Mouse (Mus musculus) skeletal muscle tissue, adult 2 months (tissue): ENCODE measurements around the gene Nop9.

Experiments
- DNase-seq: peaks from one replicate; pipeline ENCODE4 v3.0.0-alpha.2; 2012; ENCODE audit warnings: low read depth, low spot score

Gene Nop9

GRCm38 (mm10) chr14:55769087-55769703 is 23.7 kb downstream of the Nop9 start:
- no peak for DNase-seq

- DNase-seq = no peak
Observed at GRCm38 (mm10) chr14:55776711-55777110, 31.2 kb downstream of the Nop9 start.

- no peak for DNase-seq
Observed at GRCm38 (mm10) chr14:55777176-55777575, 31.7 kb downstream of the Nop9 start.

DNA sequence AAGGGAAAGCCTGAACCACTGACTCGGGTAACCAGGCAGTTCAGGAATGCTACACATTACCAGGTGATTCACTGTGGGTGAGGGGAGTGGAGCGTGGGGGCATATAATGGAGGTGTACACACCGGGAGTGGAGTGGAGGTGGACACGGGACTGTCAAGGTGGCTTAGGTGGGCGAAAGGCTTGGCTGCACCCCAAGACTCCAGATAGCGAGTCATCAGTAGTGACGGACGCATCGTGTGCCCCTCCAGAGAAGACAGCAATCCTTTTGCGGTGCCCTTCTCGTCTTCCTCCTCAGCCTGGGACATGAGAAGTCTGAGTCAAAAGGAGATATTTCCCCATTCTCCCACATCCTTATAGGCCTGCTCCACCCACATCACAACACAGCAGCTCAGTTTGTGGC is 32.3 kb downstream of the Nop9 start:
- DNase-seq = no peak

GRCm38 (mm10) chr14:55778686-55779085 is 33.2 kb downstream of the Nop9 start:
- DNase-seq = no peak

- no peak for DNase-seq
Observed at GRCm38 (mm10) chr14:55779656-55780055, 34.2 kb downstream of the Nop9 start.

DNA sequence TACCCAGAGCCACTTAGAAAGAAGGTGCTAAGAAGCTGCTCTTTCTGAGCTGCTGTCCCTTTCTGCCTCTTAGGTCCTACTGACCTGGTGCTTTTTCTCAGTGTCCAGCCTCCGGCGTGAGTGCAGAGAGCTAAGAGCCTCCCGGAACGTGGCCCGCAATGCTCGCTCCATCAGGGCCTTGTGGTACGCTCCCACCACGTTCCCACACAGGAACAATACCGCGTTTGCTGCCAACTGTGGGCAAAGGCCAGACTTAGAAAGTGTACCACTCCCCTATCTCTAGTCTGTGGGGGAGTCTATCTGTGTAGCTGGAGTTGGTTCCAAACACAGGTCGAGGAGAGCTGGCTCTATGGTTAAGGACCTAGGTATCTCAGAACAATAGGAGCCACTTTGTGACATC is 35.2 kb downstream of the Nop9 start:
- DNase-seq = no peak

DNA sequence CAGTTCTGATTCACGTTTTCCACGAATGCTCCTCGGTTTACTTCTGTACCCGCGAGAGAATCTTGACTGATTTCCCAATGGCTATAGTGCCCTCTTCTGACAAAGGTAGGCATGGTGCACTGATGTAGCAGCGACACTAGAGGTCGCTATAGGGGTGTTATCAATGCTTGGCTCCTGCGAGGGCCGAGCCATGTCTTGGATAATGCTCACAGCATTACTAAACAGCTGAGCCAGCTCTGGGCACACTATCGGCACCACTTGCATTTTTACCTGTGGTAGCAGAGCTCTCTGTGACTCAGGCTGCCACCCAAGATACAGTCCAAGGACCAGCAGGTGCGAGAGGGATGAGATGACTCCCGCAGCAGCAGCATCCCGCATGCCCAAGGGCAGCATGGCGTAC is 35.8 kb downstream of the Nop9 start:
- DNase-seq = peak; percentile 77

DNA sequence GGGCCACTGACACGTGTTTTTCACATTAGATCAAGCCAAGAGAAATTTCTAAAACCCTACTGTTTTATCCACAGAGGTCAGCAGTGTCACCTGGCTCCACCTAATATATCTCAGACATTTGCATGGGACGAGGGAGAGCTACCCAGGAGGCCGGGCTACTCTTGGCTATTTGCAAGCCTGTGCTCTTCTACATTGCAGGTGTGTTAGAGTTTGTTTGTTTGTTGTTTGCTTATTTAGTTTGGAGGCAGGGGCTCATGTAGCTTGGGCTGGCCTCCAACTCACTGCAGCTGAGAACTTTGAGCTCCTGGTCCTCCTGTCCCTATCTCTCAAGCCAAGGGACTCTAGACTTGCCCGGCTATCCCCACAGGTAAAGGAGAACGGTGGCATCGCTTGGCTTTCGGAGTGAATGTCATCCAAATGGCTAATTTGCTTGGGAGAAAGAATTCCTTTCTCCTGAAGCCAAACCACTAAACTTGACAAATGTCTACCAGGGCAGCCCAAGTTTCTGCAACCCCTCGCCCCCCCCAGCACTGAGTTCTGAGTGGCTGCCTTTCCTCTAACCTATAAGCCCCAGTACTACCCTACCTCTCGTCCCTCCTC is 37.0 kb downstream of the Nop9 start:
- no peak for DNase-seq

DNA sequence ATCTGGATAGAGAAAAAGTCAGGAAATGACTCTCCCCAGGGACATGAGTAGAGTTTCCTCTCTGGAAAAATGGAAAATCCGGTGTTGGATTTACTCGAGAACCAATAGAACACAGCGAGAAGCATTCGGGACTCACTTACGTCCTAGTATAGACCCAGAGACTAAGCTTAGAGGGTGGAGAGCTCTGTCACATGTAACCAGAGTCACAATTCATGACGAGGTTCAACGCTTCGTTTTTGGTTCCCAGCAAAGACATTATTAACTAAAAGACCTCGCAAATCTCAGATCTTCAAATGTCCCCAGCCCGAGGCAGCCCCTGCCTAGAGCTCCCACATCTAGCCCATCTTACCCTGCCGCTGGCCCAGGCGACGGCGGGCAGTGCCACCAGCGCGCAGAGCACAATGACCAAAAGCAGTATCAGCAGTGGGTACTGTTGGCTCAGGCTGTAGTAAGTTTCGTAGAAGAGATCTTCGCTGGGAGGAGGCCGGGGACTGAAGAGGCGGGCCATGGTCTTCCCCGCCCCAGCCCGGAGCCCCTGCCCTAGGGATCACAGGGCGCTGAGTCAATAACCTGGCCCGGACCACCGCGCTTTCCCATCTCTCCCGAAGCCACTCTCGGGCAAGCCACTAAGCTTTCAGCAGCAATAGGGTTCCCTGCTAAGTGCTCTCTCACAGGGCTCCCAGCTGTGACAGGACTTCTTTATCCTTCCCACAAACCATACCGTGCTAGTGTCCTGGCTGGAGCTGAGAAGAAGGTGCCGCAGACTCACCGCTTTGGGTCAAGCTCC is 37.9 kb downstream of the Nop9 start:
- DNase-seq = peak; percentile 66

DNA sequence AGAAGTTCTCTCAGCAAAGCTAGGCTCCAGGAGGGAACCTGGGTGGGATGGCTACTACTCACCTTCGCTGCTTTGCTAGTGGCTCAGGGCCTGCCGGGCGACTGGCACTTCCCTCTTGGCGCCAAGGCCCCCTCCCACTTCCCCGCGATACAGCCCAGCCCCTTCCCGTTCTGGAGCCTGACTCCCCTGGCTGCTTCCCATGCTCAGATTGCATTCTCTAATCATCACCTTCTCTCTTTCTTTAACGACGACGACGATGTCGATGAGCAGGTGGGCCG is 38.4 kb downstream of the Nop9 start, which contains the start of gene Adcy4:
Gene Adcy4, minus strand, starts transcription at position 138 of the 278 bp plus-strand sequence.
- DNase-seq = no peak

- no peak for DNase-seq
Observed at GRCm38 (mm10) chr14:55785195-55785594, 39.7 kb downstream of the Nop9 start.

DNA sequence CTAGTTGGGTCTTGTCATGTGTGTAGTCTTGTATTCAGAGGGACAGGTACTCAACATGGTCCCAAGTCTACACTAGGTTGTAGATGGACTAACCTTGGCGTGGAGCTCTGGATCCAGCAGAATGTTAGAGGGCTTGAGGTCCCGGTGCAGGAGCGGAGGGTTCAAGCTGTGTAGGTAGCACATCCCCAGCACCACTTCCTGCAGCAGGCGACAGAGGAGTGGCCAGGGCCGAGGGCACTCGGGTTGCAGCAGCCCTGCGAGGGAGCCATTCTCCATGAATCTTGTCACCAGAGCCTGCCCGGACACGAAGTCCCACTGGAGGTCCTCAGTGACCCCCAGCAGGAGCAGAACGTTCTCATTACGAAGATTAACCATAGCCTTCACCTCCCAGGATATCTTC is 42.2 kb downstream of the Nop9 start:
- no peak for DNase-seq

- no peak for DNase-seq
Observed at GRCm38 (mm10) chr14:55788256-55789050, 43.0 kb downstream of the Nop9 start, which contains the start of gene Ripk3. Gene Ripk3 (minus strand): TSS chr14:55788865.

GRCm38 (mm10) chr14:55793461-55793860 is 48.0 kb downstream of the Nop9 start:
- DNase-seq = no peak

- no peak for DNase-seq
Observed at GRCm38 (mm10) chr14:55793946-55794345, 48.5 kb downstream of the Nop9 start.

DNA sequence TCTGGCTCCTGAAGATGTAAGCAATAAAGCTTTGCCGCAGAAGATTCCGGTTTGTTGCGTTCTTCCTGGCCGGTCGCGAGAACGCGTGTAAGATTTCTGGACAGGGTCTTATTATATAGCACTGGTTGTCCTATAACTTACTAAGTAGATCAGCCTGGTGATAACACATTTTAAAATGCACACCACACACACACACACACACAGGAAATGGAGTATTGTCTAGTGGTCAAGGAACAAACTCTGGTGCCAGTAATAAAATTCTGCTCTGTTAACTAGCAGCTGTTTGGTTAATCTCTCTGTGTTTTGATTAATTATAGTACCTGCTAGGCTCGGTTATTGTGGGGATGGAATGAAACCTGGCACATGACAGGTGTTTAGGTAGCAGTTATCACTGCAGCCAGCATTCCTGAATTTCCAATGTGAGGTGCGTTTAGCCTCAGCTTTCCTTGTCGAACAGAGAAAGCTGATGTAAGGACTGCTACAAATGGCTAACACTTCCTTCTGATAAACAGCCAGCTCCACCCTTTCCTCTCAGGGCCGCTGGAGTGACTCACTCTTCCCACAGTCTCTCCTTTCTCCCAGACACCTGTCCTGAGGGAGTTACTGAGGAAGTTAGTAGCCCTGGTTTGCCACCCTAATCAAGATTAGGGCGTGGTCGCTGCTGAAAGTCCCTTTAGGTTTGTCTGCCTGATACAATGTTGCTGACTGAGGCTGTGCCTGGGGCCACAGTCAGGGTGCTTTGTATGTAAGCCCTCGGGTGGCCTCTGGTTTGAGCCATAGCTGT is 50.1 kb downstream of the Nop9 start:
- no peak for DNase-seq
